Mouse (Mus musculus): Measurements from ENCODE around the gene Osgepl1.

DNA sequence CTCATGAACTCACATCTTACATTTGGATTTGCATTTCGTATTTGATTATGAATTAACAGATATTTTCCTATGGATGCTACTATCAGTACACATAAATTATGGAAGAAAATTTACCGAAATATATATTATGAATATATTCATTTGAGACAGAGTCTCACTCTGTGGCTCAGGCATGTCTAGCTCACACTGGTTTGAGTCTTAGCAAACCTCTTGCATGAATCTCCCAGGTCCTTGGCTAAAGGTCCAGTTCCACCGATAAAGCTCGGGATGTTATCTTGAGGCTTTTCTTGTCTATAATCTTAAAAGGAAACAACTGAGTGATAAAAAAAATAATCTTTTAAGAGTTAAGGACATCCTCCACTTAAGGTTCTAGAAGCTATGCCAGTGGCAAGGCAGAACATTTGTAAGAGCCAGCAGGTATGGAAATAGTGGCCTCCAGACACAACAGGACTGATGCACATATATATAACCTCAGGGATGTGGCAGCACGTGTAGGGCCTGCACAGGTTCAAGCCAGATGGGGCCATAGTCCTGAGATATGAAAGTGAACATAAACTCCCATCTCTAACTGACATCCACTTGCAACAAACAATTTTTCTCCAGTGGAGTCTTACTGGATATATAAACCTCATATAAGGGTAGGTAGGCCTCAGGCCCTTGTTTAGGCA, 11.5 kb downstream of the Osgepl1 start:
- TF ChIP-seq POLR2A (IDR thresholded peaks at IDR 0.05; ENCODE audit: insufficient read length, low read depth) (no peak), CEBPB (IDR thresholded peaks at IDR 0.05; ENCODE audit: insufficient read depth, poor library complexity, severe bottlenecking) (no peak), TCF12 (IDR thresholded peaks at IDR 0.05; ENCODE audit: insufficient read depth, poor library complexity, severe bottlenecking) (no peak), E2F4 (IDR thresholded peaks at IDR 0.05; ENCODE audit: insufficient read depth) (no peak), REST (IDR thresholded peaks at IDR 0.05; ENCODE audit: insufficient read depth, insufficient read length) (no peak), USF1 (IDR thresholded peaks at IDR 0.05; ENCODE audit: low read depth) (no peak)
